Mouse (Mus musculus): ENCODE data around the gene Ggnbp2. TPM values are rescaled to one million over a fixed set of nuclear protein-coding genes. Genes with fewer than 3 reads are reported as not detected.
A peak's percentile ranks its signal among the peaks of the same experiment; 100 is the strongest.
"Not testable (repeated sequence)": the region's sequence is repeated elsewhere in the genome, so short reads cannot be mapped to it uniquely, and the experiment has no call there.

Gene Ggnbp2
- polyA plus RNA-seq, 1 experiment from 2014 or later: 63.3 TPM

GRCm38 (mm10) chr11:84868786-84869259 is 1.8 kb downstream of the Ggnbp2 start:
- peak overlapping the region; percentile 97 for H3K27ac ChIP-seq (ENCODE audit: low read length)
- H3K4me2 ChIP-seq (replicated peaks; ENCODE audit: low read depth, low read length): peak overlapping the region; percentile 83
- no peaks in the 10 kb centered on the region for H3K36me3 ChIP-seq (ENCODE audit: insufficient read depth, low read length)
- no peak for ATAC-seq (ENCODE audit: low FRiP score, low TSS enrichment)
- no peaks in the 10 kb centered on the region for H3K9me3 ChIP-seq (ENCODE audit: low read length)
- H3K4me3 ChIP-seq (ENCODE audit: low read length): peak overlapping the region; percentile 97
- peak overlapping the region; percentile 97 for H3K9ac ChIP-seq (replicated peaks; ENCODE audit: low read length)
- 8% methylated on average over 7 of the region's 7 CpGs for WGBS
- no peaks in the 10 kb centered on the region for H3K27me3 ChIP-seq (ENCODE audit: insufficient read depth, low read length)
- peaks cover 30% of the 10 kb centered on the region for H3K4me1 ChIP-seq (ENCODE audit: insufficient read depth, low read length)

- Histone ChIP-seq H3K4me1 (ENCODE audit: insufficient read depth, low read length) (peaks cover 30% of the 10 kb centered on the region), H3K9me3 (ENCODE audit: low read length) (no peaks in the 10 kb centered on the region), H3K27me3 (ENCODE audit: insufficient read depth, low read length) (no peaks in the 10 kb centered on the region), H3K36me3 (ENCODE audit: insufficient read depth, low read length) (no peaks in the 10 kb centered on the region), H3K27ac (ENCODE audit: low read length) (no peak overlapping the region), H3K4me3 (ENCODE audit: low read length) (no peak overlapping the region), H3K9ac (replicated peaks; ENCODE audit: low read length) (no peak overlapping the region), H3K4me2 (replicated peaks; ENCODE audit: low read depth, low read length) (peak overlapping the region; percentile 27; the same call in 1 of the 2 replicates)
- ATAC-seq (ENCODE audit: low FRiP score, low TSS enrichment): no peak
- WGBS: 76% methylated on average over 2 of the region's 2 CpGs
Measured at GRCm38 (mm10) chr11:84867586-84867985, 3.0 kb downstream of the Ggnbp2 start.

GRCm38 (mm10) chr11:84865268-84865667 is 5.3 kb downstream of the Ggnbp2 start:
- no peaks in the 10 kb centered on the region for H3K27me3 ChIP-seq (ENCODE audit: insufficient read depth, low read length)
- peaks cover 27% of the 10 kb centered on the region for H3K4me1 ChIP-seq (ENCODE audit: insufficient read depth, low read length)
- no peaks in the 10 kb centered on the region for H3K9me3 ChIP-seq (ENCODE audit: low read length)
- no peak overlapping the region for H3K27ac ChIP-seq (ENCODE audit: low read length)
- H3K4me2 ChIP-seq (replicated peaks; ENCODE audit: low read depth, low read length): no peak overlapping the region
- no peak overlapping the region for H3K4me3 ChIP-seq (ENCODE audit: low read length)
- no peak for ATAC-seq (ENCODE audit: low FRiP score, low TSS enrichment)
- peaks cover 6% of the 10 kb centered on the region; the same call in 1 of the 2 replicates for H3K36me3 ChIP-seq (ENCODE audit: insufficient read depth, low read length)
- 51% methylated on average over 2 of the region's 2 CpGs for WGBS
- H3K9ac ChIP-seq (replicated peaks; ENCODE audit: low read length): no peak overlapping the region

DNA sequence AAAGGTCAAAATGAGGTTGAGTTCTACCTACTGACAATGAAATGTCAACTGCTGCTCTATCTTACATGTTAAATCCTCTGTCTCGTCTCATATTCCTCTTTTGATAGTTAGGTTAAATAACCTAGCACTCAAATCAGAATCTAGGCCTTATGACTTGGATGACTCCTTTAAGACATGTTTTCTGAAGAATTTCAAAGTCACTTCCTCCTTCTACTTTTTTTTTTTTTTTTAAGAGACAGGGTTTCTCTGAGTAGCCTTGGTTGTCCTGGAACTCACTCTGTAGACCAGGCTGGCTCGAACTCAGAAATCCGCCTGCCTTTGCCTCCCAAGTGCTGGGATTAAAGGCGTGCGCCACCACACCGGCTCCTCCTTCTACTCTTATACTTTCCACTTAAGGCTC is 15.3 kb downstream of the Ggnbp2 start:
- no peaks in the 10 kb centered on the region for H3K4me1 ChIP-seq (ENCODE audit: insufficient read depth, low read length)
- peaks cover 39% of the 10 kb centered on the region; the same call in 1 of the 2 replicates for H3K36me3 ChIP-seq (ENCODE audit: insufficient read depth, low read length)
- no peak overlapping the region for H3K4me3 ChIP-seq (ENCODE audit: low read length)
- H3K9me3 ChIP-seq (ENCODE audit: low read length): no peaks in the 10 kb centered on the region
- no peak overlapping the region for H3K9ac ChIP-seq (replicated peaks; ENCODE audit: low read length)
- no peak overlapping the region for H3K27ac ChIP-seq (ENCODE audit: low read length)
- no peaks in the 10 kb centered on the region for H3K27me3 ChIP-seq (ENCODE audit: insufficient read depth, low read length)
- no peak for ATAC-seq (ENCODE audit: low FRiP score, low TSS enrichment)
- WGBS: 95% methylated on average over 6 of the region's 6 CpGs
- no peak overlapping the region for H3K4me2 ChIP-seq (replicated peaks; ENCODE audit: low read depth, low read length)

- H3K36me3 ChIP-seq (ENCODE audit: insufficient read depth, low read length): peaks cover 54% of the 10 kb centered on the region
- no peaks in the 10 kb centered on the region for H3K9me3 ChIP-seq (ENCODE audit: low read length)
- H3K4me3 ChIP-seq (ENCODE audit: low read length): no peak overlapping the region
- ATAC-seq (ENCODE audit: low FRiP score, low TSS enrichment): no peak
- no peak overlapping the region for H3K27ac ChIP-seq (ENCODE audit: low read length)
- no peaks in the 10 kb centered on the region for H3K4me1 ChIP-seq (ENCODE audit: insufficient read depth, low read length)
- WGBS: 83% methylated on average over 7 of the region's 7 CpGs
- no peak overlapping the region for H3K9ac ChIP-seq (replicated peaks; ENCODE audit: low read length)
- no peaks in the 10 kb centered on the region for H3K27me3 ChIP-seq (ENCODE audit: insufficient read depth, low read length)
- no peak overlapping the region for H3K4me2 ChIP-seq (replicated peaks; ENCODE audit: low read depth, low read length)
Measured at GRCm38 (mm10) chr11:84847475-84848090, 23.0 kb downstream of the Ggnbp2 start.

- no peaks in the 10 kb centered on the region for H3K4me1 ChIP-seq (ENCODE audit: insufficient read depth, low read length)
- H3K27ac ChIP-seq (ENCODE audit: low read length): no peak overlapping the region
- WGBS: 96% methylated on average over 15 of the region's 15 CpGs
- no peaks in the 10 kb centered on the region for H3K27me3 ChIP-seq (ENCODE audit: insufficient read depth, low read length)
- no peak overlapping the region for H3K4me2 ChIP-seq (replicated peaks; ENCODE audit: low read depth, low read length)
- H3K9ac ChIP-seq (replicated peaks; ENCODE audit: low read length): no peak overlapping the region
- H3K4me3 ChIP-seq (ENCODE audit: low read length): no peak overlapping the region
- ATAC-seq (ENCODE audit: low FRiP score, low TSS enrichment): no peak
- no peaks in the 10 kb centered on the region for H3K9me3 ChIP-seq (ENCODE audit: low read length)
- H3K36me3 ChIP-seq (ENCODE audit: insufficient read depth, low read length): peaks cover 52% of the 10 kb centered on the region
Measured at GRCm38 (mm10) chr11:84846741-84847474, 23.7 kb downstream of the Ggnbp2 start.

GRCm38 (mm10) chr11:84839330-84839729 is 31.3 kb downstream of the Ggnbp2 start:
- Histone ChIP-seq H3K36me3 (ENCODE audit: insufficient read depth, low read length) (peaks cover 40% of the 10 kb centered on the region), H3K27ac (ENCODE audit: low read length) (no peak overlapping the region), H3K4me1 (ENCODE audit: insufficient read depth, low read length) (no peaks in the 10 kb centered on the region), H3K4me3 (ENCODE audit: low read length) (no peak overlapping the region), H3K9ac (replicated peaks; ENCODE audit: low read length) (no peak overlapping the region), H3K4me2 (replicated peaks; ENCODE audit: low read depth, low read length) (no peak overlapping the region), H3K9me3 (ENCODE audit: low read length) (no peaks in the 10 kb centered on the region), H3K27me3 (ENCODE audit: insufficient read depth, low read length) (no peaks in the 10 kb centered on the region)
- 93% methylated on average over 2 of the region's 2 CpGs for WGBS
- no peak for ATAC-seq (ENCODE audit: low FRiP score, low TSS enrichment)

GRCm38 (mm10) chr11:84829495-84829894 is 41.1 kb downstream of the Ggnbp2 start:
- Histone ChIP-seq H3K9ac (replicated peaks; ENCODE audit: low read length) (peak overlapping the region; percentile 85; the same call in 1 of the 2 replicates), H3K4me2 (replicated peaks; ENCODE audit: low read depth, low read length) (peak overlapping the region; percentile 90), H3K27ac (ENCODE audit: low read length) (peak overlapping the region; percentile 54), H3K4me1 (ENCODE audit: insufficient read depth, low read length) (peaks cover 15% of the 10 kb centered on the region), H3K4me3 (ENCODE audit: low read length) (peak overlapping the region; percentile 84), H3K36me3 (ENCODE audit: insufficient read depth, low read length) (peaks cover 30% of the 10 kb centered on the region)
- not testable (repeated sequence) for H3K27me3 ChIP-seq (ENCODE audit: insufficient read depth, low read length); H3K9me3 ChIP-seq (ENCODE audit: low read length)
- 74% methylated on average over 11 of the region's 11 CpGs for WGBS
- ATAC-seq (ENCODE audit: low FRiP score, low TSS enrichment): 0 out of 2 replicates have a peak, but pooled peaks have one; percentile 7

GRCm38 (mm10) chr11:84828516-84829399 is 41.9 kb downstream of the Ggnbp2 start, which contains the start of gene Dhrs11:
Gene Dhrs11 (minus strand): TSS chr11:84828994.
- Histone ChIP-seq H3K4me1 (ENCODE audit: insufficient read depth, low read length) (peaks cover 15% of the 10 kb centered on the region), H3K9ac (replicated peaks; ENCODE audit: low read length) (peak within 1 kb of the TSS; percentile 85), H3K4me2 (replicated peaks; ENCODE audit: low read depth, low read length) (peak within 1 kb of the TSS; percentile 90), H3K36me3 (ENCODE audit: insufficient read depth, low read length) (peaks cover 23% of the 10 kb centered on the region), H3K4me3 (ENCODE audit: low read length) (peak within 1 kb of the TSS; percentile 84), H3K27ac (ENCODE audit: low read length) (peak within 1 kb of the TSS; percentile 73), H3K9me3 (ENCODE audit: low read length) (no peaks in the 10 kb centered on the region), H3K27me3 (ENCODE audit: insufficient read depth, low read length) (no peaks in the 10 kb centered on the region)
- peak; percentile 97 for ATAC-seq (ENCODE audit: low FRiP score, low TSS enrichment)
- under 1% methylated on average over 58 of the region's 62 CpGs for WGBS
